Mouse (Mus musculus) midbrain, embryonic 13.5 days (tissue): ENCODE measurements around the gene Haus2. TPM values are rescaled to one million over a fixed set of nuclear protein-coding genes. Genes with fewer than 3 reads are reported as not detected.

Experiments
- ATAC-seq: fragments of 200-750 bp; cut with Nextera tagmentation; 2 replicates; pipeline ENCODE4 v1.8.0; 2017; ENCODE audit warnings: mild to moderate bottlenecking, moderate TSS enrichment, moderate library complexity
- H3K27ac ChIP-seq: fragments of 300-500 bp; sonication (generic); 2 replicates; pipeline ENCODE4 v1.5.1; 2015; ENCODE audit warnings: inconsistent platforms, mild to moderate bottlenecking, moderate library complexity
- H3K27me3 ChIP-seq: fragments of 300-500 bp; sonication (generic); 2 replicates; pipeline ENCODE4 v1.6.1; 2015; ENCODE audit warnings: mild to moderate bottlenecking, inconsistent platforms
- H3K36me3 ChIP-seq: fragments of 300-500 bp; sonication (generic); 2 replicates; pipeline ENCODE4 v1.6.1; 2015; ENCODE audit warnings: mild to moderate bottlenecking, inconsistent platforms
- H3K4me1 ChIP-seq: fragments of 300-500 bp; sonication (generic); replicated peaks from 2 replicates; pipeline ENCODE4 v1.6.1; 2015; ENCODE audit warnings: inconsistent platforms
- H3K4me2 ChIP-seq: fragments of 300-500 bp; sonication (generic); replicated peaks from 2 replicates; pipeline ENCODE4 v1.6.1; 2015; ENCODE audit warnings: moderate library complexity, mild to moderate bottlenecking, inconsistent platforms
- H3K4me3 ChIP-seq: fragments of 300-500 bp; sonication (generic); replicated peaks from 2 replicates; pipeline ENCODE4 v1.5.1; 2015; ENCODE audit warnings: mild to moderate bottlenecking, inconsistent platforms
- H3K9ac ChIP-seq: fragments of 300-500 bp; sonication (generic); replicated peaks from 2 replicates; pipeline ENCODE4 v1.6.1; 2015; ENCODE audit warnings: mild to moderate bottlenecking, inconsistent platforms
- H3K9me3 ChIP-seq: fragments of 300-500 bp; sonication (generic); 2 replicates; pipeline ENCODE4 v1.6.1; 2016; ENCODE audit warnings: mild to moderate bottlenecking, inconsistent platforms
- WGBS: fragments of 180-500 bp; shearing (Covaris S2); methylation state at CpG from one replicate; pipeline ENCODE4 v1.1.7; 2015; 5-methylcytosine and 5-hydroxymethylcytosine counted together
- polyA plus RNA-seq: library from polyadenylated mRNA; unstranded; fragments of >200 nt; fragmentation: Nextera tagmentation; extraction: Ambion mirVana; gene quantifications from 2 replicates; pipeline ENCODE4 v1.2.1, GENCODE M21; 2015

Gene Haus2
- polyA plus RNA-seq, 1 experiment from 2014 or later, result 33.1 TPM

- Histone ChIP-seq H3K9me3 (no peaks in the 10 kb centered on the region), H3K9ac (no peak overlapping the region), H3K4me2 (no peak overlapping the region), H3K4me3 (no peak overlapping the region), H3K27me3 (no peaks in the 10 kb centered on the region), H3K4me1 (no peaks in the 10 kb centered on the region), H3K36me3 (no peaks in the 10 kb centered on the region), H3K27ac (no peak overlapping the region)
- no peak for ATAC-seq
- 92% methylated on average over 5 of the region's 5 CpGs for WGBS
Observed at GRCm38 (mm10) chr2:120655905-120656304, 46.7 kb downstream of the Haus2 start.

GRCm38 (mm10) chr2:120656711-120657110 lies 47.5 kb downstream of the Haus2 start:
- 100% methylated on average over 2 of the region's 2 CpGs for WGBS
- H3K36me3 ChIP-seq, result no peaks in the 10 kb centered on the region
- H3K27me3 ChIP-seq, result no peaks in the 10 kb centered on the region
- no peak for ATAC-seq
- H3K4me2 ChIP-seq, result no peak overlapping the region
- H3K27ac ChIP-seq, result no peak overlapping the region
- H3K9me3 ChIP-seq, result no peaks in the 10 kb centered on the region
- H3K9ac ChIP-seq, result no peak overlapping the region
- no peaks in the 10 kb centered on the region for H3K4me1 ChIP-seq
- no peak overlapping the region for H3K4me3 ChIP-seq

GRCm38 (mm10) chr2:120658486-120658885 lies 49.3 kb downstream of the Haus2 start:
- Histone ChIP-seq H3K36me3 (no peaks in the 10 kb centered on the region), H3K27me3 (no peaks in the 10 kb centered on the region), H3K27ac (no peak overlapping the region), H3K9ac (no peak overlapping the region), H3K4me2 (no peak overlapping the region), H3K4me3 (no peak overlapping the region), H3K4me1 (no peaks in the 10 kb centered on the region), H3K9me3 (no peaks in the 10 kb centered on the region)
- no peak for ATAC-seq
- WGBS, result 62% methylated on average over 5 of the region's 5 CpGs

GRCm38 (mm10) chr2:120659318-120659717 lies 50.1 kb downstream of the Haus2 start:
- H3K4me3 ChIP-seq, result no peak overlapping the region
- no peak for ATAC-seq
- H3K27ac ChIP-seq, result no peak overlapping the region
- H3K27me3 ChIP-seq, result no peaks in the 10 kb centered on the region
- no peaks in the 10 kb centered on the region for H3K36me3 ChIP-seq
- H3K9me3 ChIP-seq, result no peaks in the 10 kb centered on the region
- no peak overlapping the region for H3K4me2 ChIP-seq
- no peak overlapping the region for H3K9ac ChIP-seq
- no peaks in the 10 kb centered on the region for H3K4me1 ChIP-seq

GRCm38 (mm10) chr2:120660486-120661078 lies 51.4 kb downstream of the Haus2 start:
- 89% methylated on average over 5 of the region's 5 CpGs for WGBS
- no peaks in the 10 kb centered on the region for H3K36me3 ChIP-seq
- no peak for ATAC-seq

GRCm38 (mm10) chr2:120662766-120663165 lies 53.6 kb downstream of the Haus2 start:
- Histone ChIP-seq H3K9ac (no peak overlapping the region), H3K36me3 (peaks cover 8% of the 10 kb centered on the region; the same call in 1 of the 2 replicates), H3K27me3 (no peaks in the 10 kb centered on the region), H3K9me3 (no peaks in the 10 kb centered on the region), H3K4me2 (no peak overlapping the region), H3K4me1 (no peaks in the 10 kb centered on the region), H3K27ac (no peak overlapping the region), H3K4me3 (no peak overlapping the region)
- no peak for ATAC-seq

More at GRCm38 (mm10) chr2:120660486-120661078, 51.4 kb downstream of the Haus2 start:
- Histone ChIP-seq H3K4me3 (no peak overlapping the region), H3K27me3 (no peaks in the 10 kb centered on the region), H3K9ac (no peak overlapping the region), H3K4me2 (no peak overlapping the region), H3K4me1 (no peaks in the 10 kb centered on the region), H3K9me3 (no peaks in the 10 kb centered on the region), H3K27ac (no peak overlapping the region)

- no peaks in the 10 kb centered on the region for H3K27me3 ChIP-seq
- no peak overlapping the region for H3K9ac ChIP-seq
- 80% methylated on average over 3 of the region's 3 CpGs for WGBS
- no peak overlapping the region for H3K27ac ChIP-seq
- no peak overlapping the region for H3K4me3 ChIP-seq
- H3K4me2 ChIP-seq, result no peak overlapping the region
- no peak for ATAC-seq
- H3K36me3 ChIP-seq, result peaks cover 8% of the 10 kb centered on the region; the same call in 1 of the 2 replicates
- H3K9me3 ChIP-seq, result no peaks in the 10 kb centered on the region
- no peaks in the 10 kb centered on the region for H3K4me1 ChIP-seq
Observed at GRCm38 (mm10) chr2:120663491-120664154, 54.4 kb downstream of the Haus2 start.

GRCm38 (mm10) chr2:120667446-120667845 lies 58.3 kb downstream of the Haus2 start:
- 89% methylated on average over 2 of the region's 2 CpGs for WGBS
- peaks cover 8% of the 10 kb centered on the region; the same call in 1 of the 2 replicates for H3K36me3 ChIP-seq
- no peak overlapping the region for H3K4me3 ChIP-seq
- H3K4me2 ChIP-seq, result no peak overlapping the region
- H3K27me3 ChIP-seq, result no peaks in the 10 kb centered on the region
- H3K9me3 ChIP-seq, result no peaks in the 10 kb centered on the region
- H3K4me1 ChIP-seq, result no peaks in the 10 kb centered on the region
- no peak overlapping the region for H3K9ac ChIP-seq
- H3K27ac ChIP-seq, result no peak overlapping the region
- no peak for ATAC-seq

- Histone ChIP-seq H3K27ac (no peak overlapping the region), H3K4me3 (no peak overlapping the region), H3K9ac (no peak overlapping the region)
Observed at GRCm38 (mm10) chr2:120670253-120670652, 61.1 kb downstream of the Haus2 start.

More at GRCm38 (mm10) chr2:120670253-120670652, 61.1 kb downstream of the Haus2 start:
- no peak for ATAC-seq
- WGBS, result 85% methylated on average over 2 of the region's 2 CpGs
- no peaks in the 10 kb centered on the region for H3K4me1 ChIP-seq
- no peak overlapping the region for H3K4me2 ChIP-seq
- H3K27me3 ChIP-seq, result no peaks in the 10 kb centered on the region
- H3K9me3 ChIP-seq, result no peaks in the 10 kb centered on the region
- H3K36me3 ChIP-seq, result peaks cover 14% of the 10 kb centered on the region; the same call in 1 of the 2 replicates

Other genes starting within 250 kb of the Haus2 start
- gene Ganc, start 205.5 kb upstream of the Haus2 start, polyA plus RNA-seq, result 9.4 and 9.5 TPM in 2 replicates
- gene Tmem87a, start 205.3 kb upstream of the Haus2 start, polyA plus RNA-seq, result 7.7 and 10.2 TPM in 2 replicates
- 1.7 and 2.3 TPM in 2 replicates for gene Capn3, start 153.4 kb upstream of the Haus2 start, polyA plus RNA-seq
- gene Zfp106, start 45.5 kb upstream of the Haus2 start, polyA plus RNA-seq, result 46.7 and 54.2 TPM in 2 replicates
- 18.9 and 20.2 TPM in 2 replicates for gene Snap23, start 41.7 kb upstream of the Haus2 start, polyA plus RNA-seq
- 34.0 and 36.4 TPM in 2 replicates for gene Lrrc57, start 137 bp downstream of the Haus2 start, polyA plus RNA-seq
- 3.4 and 4.2 TPM in 2 replicates for gene Stard9, start 19.7 kb downstream of the Haus2 start, polyA plus RNA-seq
- gene Cdan1, start 240.7 kb downstream of the Haus2 start, polyA plus RNA-seq, result 4.8 and 5.7 TPM in 2 replicates
- gene Ttbk2, start 241.2 kb downstream of the Haus2 start, polyA plus RNA-seq, result 11.2 and 12.0 TPM in 2 replicates